Mouse (Mus musculus) ovary, adult 18-20 months (tissue): ENCODE data around the gene Naa80.
"Not testable (repeated sequence)": the region's sequence is repeated elsewhere in the genome, so short reads cannot be mapped to it uniquely, and the experiment has no call there.

Experiments used
- DNase-seq: peaks from one replicate; pipeline ENCODE4 v3.0.0; 2022; ENCODE audit warnings: low spot score, mixed read lengths

Gene Naa80

DNA sequence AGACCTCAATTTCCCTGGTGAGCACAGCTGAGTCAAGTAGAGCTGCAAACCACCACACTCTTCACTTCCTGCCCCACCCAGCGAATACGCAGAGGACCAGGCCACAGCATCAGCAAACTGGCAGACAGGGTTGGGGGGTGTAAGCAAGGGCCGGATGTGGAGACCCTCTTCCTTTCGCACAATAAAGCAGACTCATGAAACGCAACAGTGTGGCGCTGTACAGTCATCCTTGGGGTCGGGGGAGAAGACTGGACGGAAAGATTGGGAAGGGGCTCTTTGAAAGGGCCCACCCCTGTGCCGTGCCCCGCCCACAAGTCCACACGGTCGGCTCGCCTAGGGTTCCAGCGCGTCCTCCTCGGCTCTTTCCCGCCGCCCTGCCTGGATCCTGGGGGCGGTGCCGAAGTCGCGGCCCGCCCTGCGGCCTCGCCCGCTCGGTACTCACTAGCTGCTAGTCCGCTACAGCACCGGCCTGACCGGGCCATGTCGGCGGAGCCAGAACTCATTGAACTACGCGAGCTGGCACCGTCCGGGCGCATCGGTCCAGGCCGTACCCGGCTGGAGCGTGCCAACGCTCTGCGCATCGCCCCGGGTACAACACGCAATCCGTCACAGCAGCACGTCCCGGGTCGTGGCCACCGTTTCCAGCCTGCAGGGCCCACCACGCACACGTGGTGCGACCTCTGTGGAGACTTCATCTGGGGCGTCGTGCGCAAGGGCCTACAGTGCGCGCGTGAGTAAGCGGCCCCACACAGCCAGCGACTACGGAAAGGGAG lies 27.4 kb upstream of the Naa80 start, which contains the start of gene Rassf1:
Gene Rassf1 (plus strand): TSS at position 439 of the 773 bp plus-strand sequence.
- peak; percentile 57 for DNase-seq

- DNase-seq = no peak
These were observed 26.8 kb upstream of the Naa80 start for GRCm38 (mm10) chr9:107551890-107552355.

GRCm38 (mm10) chr9:107552690-107553393 lies 25.8 kb upstream of the Naa80 start:
- DNase-seq = no peak

- no peak for DNase-seq
These were observed 25.0 kb upstream of the Naa80 start for GRCm38 (mm10) chr9:107553541-107554318.

GRCm38 (mm10) chr9:107554319-107554825 lies 24.3 kb upstream of the Naa80 start:
- peak; percentile 94 for DNase-seq

GRCm38 (mm10) chr9:107555031-107555457 lies 23.6 kb upstream of the Naa80 start:
- DNase-seq = no peak

- no peak for DNase-seq
These were observed 23.0 kb upstream of the Naa80 start for GRCm38 (mm10) chr9:107555701-107556100.

- no peak for DNase-seq
These were observed 22.3 kb upstream of the Naa80 start for GRCm38 (mm10) chr9:107556346-107556745.

DNA sequence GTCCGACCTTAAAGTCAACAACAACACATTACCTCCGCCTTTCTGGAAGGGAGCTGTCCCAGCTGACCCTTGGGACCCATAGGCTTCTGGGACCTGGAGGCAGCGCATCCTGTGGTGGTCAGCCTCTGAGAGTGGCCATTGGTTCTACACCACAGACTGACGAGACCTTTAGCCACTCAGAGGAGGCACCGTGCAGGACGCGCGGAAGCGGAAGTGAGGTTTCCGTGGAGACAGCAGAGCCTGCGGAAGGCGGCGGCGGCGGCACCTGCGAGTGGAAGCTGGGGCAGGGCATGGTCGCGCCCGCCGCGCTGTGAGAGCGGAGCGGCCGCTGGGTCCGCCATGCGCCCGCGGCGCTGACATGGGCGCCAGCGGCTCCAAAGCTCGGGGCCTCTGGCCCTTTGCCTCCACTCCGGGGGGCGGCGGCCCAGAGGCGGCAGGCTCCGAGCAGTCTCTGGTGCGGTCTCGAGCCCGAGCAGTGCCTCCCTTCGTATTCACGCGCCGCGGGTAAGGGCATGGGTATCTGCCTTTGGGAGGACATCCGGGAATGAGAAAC lies 15.6 kb upstream of the Naa80 start, which contains the start of gene Tusc2:
Gene Tusc2 (plus strand): TSS at position 227 of the 553 bp plus-strand sequence.
- peak; percentile 92 for DNase-seq

DNA sequence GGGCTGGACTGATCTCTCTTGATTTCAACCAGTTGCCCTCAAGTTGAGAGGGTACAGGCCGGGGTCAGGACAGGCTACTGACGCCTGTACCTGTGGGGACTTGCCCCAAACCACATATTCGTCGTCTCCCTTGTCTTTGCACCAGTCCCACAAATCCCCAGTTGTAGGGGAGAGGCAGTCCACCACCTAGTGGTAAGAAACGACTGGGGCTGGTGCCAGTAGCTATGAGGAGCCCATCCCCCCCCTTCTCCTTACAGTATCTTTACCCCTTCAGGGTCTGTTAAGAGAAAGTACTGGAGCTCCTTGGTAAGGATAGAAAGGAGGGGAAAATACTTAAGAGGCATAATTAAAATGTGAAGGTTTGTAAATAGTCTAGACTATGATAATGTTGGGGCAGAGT lies 13.1 kb upstream of the Naa80 start:
- DNase-seq = not testable (repeated sequence)

- no peak for DNase-seq
These were observed 12.5 kb upstream of the Naa80 start for GRCm38 (mm10) chr9:107566041-107566709.

GRCm38 (mm10) chr9:107566855-107567254 lies 11.8 kb upstream of the Naa80 start:
- DNase-seq = no peak

DNA sequence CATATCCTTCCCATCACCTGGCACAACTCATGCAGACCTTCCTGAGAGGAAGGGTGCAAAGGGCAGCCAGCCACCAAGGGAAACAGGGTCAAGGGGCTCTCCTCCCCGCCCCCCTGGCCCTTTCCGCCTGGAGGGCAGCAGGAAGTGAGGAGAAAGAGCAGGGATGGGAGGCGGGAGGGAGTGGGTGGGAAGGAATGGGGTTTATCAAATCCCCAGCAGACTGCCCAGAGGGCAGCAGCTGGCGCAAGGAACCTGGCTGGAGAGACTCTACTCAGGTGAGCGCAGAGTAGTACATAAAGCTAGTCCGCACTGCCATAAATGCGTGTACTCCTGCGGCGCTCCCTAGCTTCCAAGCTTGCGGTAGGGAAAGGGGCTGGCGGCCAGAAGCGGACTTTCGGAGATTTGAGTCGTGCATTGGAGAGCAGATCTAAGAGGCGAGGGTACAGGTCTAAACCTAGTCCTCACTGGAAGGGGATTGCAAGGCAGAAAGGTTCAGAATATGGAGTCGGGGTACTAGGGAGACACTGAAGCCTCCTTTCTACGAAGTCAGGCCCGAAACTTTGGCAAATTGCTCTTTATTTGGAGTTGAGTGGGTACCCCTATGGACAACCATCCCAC lies 10.9 kb upstream of the Naa80 start, which contains the start of gene Hyal2:
Gene Hyal2 (plus strand): TSS at position 244 of the 618 bp plus-strand sequence.
- no peak for DNase-seq

- DNase-seq = peak; percentile 80
These were observed 10.1 kb upstream of the Naa80 start for GRCm38 (mm10) chr9:107568331-107569261.

DNA sequence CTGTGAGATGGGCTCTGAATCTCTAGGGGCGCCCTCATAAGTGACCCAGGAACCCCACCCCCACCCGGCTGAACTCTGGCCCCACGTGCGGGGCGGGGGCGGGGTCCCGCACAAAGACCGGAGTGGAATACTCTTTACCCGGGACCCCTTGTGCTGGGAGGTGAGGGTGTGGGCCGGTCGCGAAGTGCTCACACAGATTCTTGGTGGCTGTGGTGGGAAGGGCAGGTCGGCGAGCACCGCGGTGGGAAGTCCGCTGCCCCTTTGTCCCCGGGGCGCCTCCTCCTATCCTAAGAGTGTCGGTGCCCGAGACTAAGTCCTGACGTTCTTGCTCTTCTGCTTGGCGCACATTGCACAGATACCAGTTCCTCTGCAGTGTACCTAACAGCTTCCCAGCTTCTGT lies 9.4 kb upstream of the Naa80 start:
- DNase-seq = no peak

DNA sequence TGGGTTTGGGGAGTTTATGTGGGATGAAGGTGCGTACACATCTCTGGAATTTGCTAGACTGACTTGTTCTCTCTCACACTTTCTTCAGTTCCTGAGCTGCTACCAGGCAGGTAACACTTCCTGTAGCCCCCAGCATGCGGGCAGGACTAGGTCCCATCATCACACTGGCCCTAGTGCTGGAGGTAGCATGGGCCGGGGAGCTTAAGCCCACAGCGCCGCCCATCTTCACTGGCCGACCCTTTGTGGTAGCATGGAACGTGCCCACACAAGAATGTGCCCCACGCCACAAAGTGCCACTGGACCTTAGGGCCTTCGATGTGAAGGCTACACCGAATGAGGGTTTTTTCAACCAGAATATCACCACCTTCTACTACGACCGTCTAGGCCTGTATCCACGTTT lies 8.7 kb upstream of the Naa80 start:
- no peak for DNase-seq

DNA sequence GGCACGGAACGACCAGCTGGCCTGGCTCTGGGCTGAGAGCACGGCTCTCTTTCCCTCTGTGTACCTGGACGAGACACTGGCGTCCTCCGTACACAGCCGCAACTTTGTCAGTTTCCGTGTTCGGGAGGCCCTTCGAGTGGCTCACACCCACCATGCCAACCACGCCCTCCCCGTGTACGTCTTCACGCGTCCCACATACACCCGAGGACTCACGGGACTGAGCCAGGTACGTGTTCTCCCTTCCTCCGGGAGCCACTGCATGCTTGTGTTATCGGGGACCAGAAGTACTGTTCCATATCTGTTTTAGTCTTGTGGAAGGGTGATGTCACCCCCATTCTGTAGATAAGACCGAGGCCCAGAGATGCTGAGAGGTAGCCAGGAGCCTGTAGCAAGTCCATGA lies 7.8 kb upstream of the Naa80 start:
- no peak for DNase-seq

DNA sequence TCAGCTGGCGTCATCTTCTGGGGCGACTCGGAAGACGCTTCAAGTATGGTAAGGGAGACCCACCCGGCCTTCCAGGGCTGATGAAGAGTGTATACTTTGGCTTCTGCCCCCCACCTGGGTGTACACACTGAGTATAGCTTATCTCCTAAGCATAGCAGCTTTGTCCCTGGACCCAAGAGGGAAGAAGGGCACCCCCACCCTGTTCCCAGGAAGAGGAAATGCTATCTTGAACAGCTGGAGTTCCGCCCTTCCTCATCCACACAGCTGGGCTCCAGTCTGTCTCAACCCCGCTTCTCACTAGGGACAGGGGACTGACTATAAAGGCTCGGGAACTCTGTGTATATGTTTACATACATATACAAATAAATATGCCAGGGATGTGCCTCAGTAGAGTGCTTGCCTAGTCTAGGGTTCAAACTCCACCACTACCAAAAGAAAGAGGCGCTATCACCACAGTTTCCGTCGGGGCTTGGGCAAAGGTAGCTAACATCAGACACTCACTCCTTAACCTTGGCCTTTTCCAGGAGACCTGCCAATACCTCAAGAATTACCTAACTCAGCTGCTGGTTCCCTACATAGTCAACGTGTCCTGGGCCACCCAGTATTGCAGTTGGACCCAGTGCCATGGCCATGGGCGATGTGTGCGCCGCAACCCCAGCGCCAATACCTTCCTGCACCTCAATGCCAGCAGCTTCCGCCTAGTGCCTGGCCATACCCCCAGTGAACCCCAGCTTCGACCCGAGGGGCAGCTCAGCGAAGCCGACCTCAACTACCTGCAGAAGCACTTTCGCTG lies 7.0 kb upstream of the Naa80 start:
- DNase-seq = no peak

DNA sequence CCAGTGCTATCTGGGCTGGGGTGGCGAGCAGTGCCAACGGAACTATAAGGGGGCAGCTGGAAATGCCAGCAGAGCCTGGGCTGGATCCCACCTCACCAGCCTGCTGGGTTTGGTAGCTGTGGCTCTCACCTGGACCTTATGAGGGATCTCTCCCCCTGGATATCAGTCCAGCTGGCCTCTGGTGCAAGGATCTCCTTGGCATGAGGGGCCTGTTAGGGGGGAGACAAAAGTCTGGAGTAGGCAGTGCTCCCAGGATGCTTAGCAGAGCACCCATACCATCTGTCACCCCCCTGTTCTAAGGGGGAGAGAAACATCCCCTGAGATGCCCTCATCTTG lies 6.4 kb upstream of the Naa80 start:
- DNase-seq = no peak
